Mouse (Mus musculus) forebrain, embryonic 16.5 days (tissue): Measurements from ENCODE around the gene Csnk1g2. TPM values are rescaled to one million over a fixed set of nuclear protein-coding genes. Genes with fewer than 3 reads are reported as not detected.
A peak's percentile ranks its signal among the peaks of the same experiment; 100 is the strongest.

Experiments used
- ATAC-seq: fragments of 200-750 bp; cut with Nextera tagmentation; 2 replicates; pipeline ENCODE4 v1.8.0; 2017; ENCODE audit warnings: mild to moderate bottlenecking, moderate library complexity
- H3K27ac ChIP-seq: fragments of 300-500 bp; sonication (generic); 2 replicates; pipeline ENCODE4 v1.5.1; 2014; ENCODE audit warnings: low read length, control low read depth
- H3K27me3 ChIP-seq: fragments of 300-500 bp; sonication (generic); replicated peaks from 2 replicates; pipeline ENCODE4 v1.6.1; 2014; ENCODE audit warnings: low read length; ENCODE audit not compliant: control insufficient read depth, insufficient read depth
- H3K36me3 ChIP-seq: fragments of 300-500 bp; sonication (generic); 2 replicates; pipeline ENCODE4 v1.6.1; 2014; ENCODE audit not compliant: control insufficient read depth, insufficient read depth
- H3K4me1 ChIP-seq: fragments of 300-500 bp; sonication (generic); replicated peaks from 2 replicates; pipeline ENCODE4 v1.6.1; 2014; ENCODE audit warnings: low read length; ENCODE audit not compliant: control insufficient read depth, insufficient read depth
- H3K4me2 ChIP-seq: fragments of 300-500 bp; sonication (generic); 2 replicates; pipeline ENCODE4 v1.6.1; 2014; ENCODE audit warnings: mild to moderate bottlenecking, low read length, control low read depth
- H3K4me3 ChIP-seq: fragments of 300-500 bp; sonication (generic); replicated peaks from 2 replicates; pipeline ENCODE4 v1.5.1; 2014; ENCODE audit warnings: mild to moderate bottlenecking, low read length, control low read depth
- H3K9ac ChIP-seq: fragments of 300-500 bp; sonication (generic); replicated peaks from 2 replicates; pipeline ENCODE4 v1.6.1; 2014; ENCODE audit warnings: low read depth, low read length, control low read depth
- H3K9me3 ChIP-seq: fragments of 300-500 bp; sonication (generic); 2 replicates; pipeline ENCODE4 v1.6.1; 2016; ENCODE audit warnings: low read length; ENCODE audit not compliant: control insufficient read depth
- WGBS: fragments of 180-500 bp; shearing (Covaris S2); extraction: QIAGEN DNeasy Blood & Tissue Kit; methylation state at CpG from one replicate; pipeline ENCODE4 v1.1.7; 2014; 5-methylcytosine and 5-hydroxymethylcytosine counted together
- polyA plus RNA-seq: library from polyadenylated mRNA; unstranded; fragments of >200 nt; fragmentation: Nextera tagmentation; extraction: Ambion mirVana; gene quantifications from 2 replicates; pipeline ENCODE4 v1.2.1, GENCODE M21; 2015

Gene Csnk1g2
- polyA plus RNA-seq, 1 experiment from 2014 or later = 96.9 TPM

DNA sequence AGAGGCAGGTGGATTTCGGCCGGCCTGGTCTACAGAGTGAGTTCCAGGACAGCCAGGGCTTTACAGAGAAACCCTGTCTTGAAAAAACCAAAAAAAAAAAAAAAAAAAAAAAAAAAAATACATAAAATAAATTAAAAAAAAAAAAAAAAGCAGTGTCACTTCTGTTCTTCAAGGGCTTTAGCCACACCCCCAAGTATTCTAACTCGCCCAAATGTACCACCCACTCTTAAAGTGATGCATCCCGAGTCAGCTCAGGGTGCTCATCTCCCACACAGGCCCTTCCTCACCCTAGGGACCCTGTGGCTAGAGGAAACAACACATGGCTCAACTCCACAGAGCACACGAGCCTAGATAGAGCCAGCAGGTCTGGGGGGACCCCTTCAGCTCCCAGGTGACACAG is 39.6 kb upstream of the Csnk1g2 start:
- Histone ChIP-seq H3K4me3 (no peak overlapping the region), H3K4me2 (no peak overlapping the region), H3K9ac (no peak overlapping the region), H3K27me3 (no peaks in the 10 kb centered on the region), H3K4me1 (peaks cover 15% of the 10 kb centered on the region), H3K27ac (no peak overlapping the region), H3K36me3 (no peaks in the 10 kb centered on the region), H3K9me3 (no peaks in the 10 kb centered on the region)
- 88% methylated on average over 5 of the region's 5 CpGs for WGBS
- ATAC-seq = no peak

- Histone ChIP-seq H3K36me3 (no peaks in the 10 kb centered on the region), H3K9me3 (no peaks in the 10 kb centered on the region), H3K4me1 (peaks cover 16% of the 10 kb centered on the region), H3K27ac (no peak overlapping the region), H3K4me2 (no peak overlapping the region), H3K9ac (no peak overlapping the region), H3K27me3 (no peaks in the 10 kb centered on the region), H3K4me3 (no peak overlapping the region)
- 63% methylated on average over 12 of the region's 12 CpGs for WGBS
- ATAC-seq = no peak
Measured at GRCm38 (mm10) chr10:80584045-80584488, 38.6 kb upstream of the Csnk1g2 start.

- H3K27ac ChIP-seq = no peak overlapping the region
- no peaks in the 10 kb centered on the region for H3K27me3 ChIP-seq
- no peaks in the 10 kb centered on the region for H3K36me3 ChIP-seq
- no peaks in the 10 kb centered on the region for H3K9me3 ChIP-seq
- H3K4me1 ChIP-seq = peaks cover 23% of the 10 kb centered on the region
- H3K4me3 ChIP-seq = no peak overlapping the region
- no peak overlapping the region for H3K9ac ChIP-seq
- 73% methylated on average over 12 of the region's 12 CpGs for WGBS
- peak; percentile 10; the same call in 1 of the 2 replicates for ATAC-seq
- H3K4me2 ChIP-seq = no peak overlapping the region
Measured at GRCm38 (mm10) chr10:80584642-80585552, 37.7 kb upstream of the Csnk1g2 start.

- H3K36me3 ChIP-seq = no peaks in the 10 kb centered on the region
- H3K9ac ChIP-seq = no peak overlapping the region
- H3K27ac ChIP-seq = no peak overlapping the region
- 96% methylated on average over 8 of the region's 8 CpGs for WGBS
- H3K4me1 ChIP-seq = peaks cover 23% of the 10 kb centered on the region
- no peak overlapping the region for H3K4me2 ChIP-seq
- ATAC-seq = no peak
- H3K27me3 ChIP-seq = no peaks in the 10 kb centered on the region
- H3K9me3 ChIP-seq = no peaks in the 10 kb centered on the region
- H3K4me3 ChIP-seq = no peak overlapping the region
Measured at GRCm38 (mm10) chr10:80585581-80585980, 37.1 kb upstream of the Csnk1g2 start.

DNA sequence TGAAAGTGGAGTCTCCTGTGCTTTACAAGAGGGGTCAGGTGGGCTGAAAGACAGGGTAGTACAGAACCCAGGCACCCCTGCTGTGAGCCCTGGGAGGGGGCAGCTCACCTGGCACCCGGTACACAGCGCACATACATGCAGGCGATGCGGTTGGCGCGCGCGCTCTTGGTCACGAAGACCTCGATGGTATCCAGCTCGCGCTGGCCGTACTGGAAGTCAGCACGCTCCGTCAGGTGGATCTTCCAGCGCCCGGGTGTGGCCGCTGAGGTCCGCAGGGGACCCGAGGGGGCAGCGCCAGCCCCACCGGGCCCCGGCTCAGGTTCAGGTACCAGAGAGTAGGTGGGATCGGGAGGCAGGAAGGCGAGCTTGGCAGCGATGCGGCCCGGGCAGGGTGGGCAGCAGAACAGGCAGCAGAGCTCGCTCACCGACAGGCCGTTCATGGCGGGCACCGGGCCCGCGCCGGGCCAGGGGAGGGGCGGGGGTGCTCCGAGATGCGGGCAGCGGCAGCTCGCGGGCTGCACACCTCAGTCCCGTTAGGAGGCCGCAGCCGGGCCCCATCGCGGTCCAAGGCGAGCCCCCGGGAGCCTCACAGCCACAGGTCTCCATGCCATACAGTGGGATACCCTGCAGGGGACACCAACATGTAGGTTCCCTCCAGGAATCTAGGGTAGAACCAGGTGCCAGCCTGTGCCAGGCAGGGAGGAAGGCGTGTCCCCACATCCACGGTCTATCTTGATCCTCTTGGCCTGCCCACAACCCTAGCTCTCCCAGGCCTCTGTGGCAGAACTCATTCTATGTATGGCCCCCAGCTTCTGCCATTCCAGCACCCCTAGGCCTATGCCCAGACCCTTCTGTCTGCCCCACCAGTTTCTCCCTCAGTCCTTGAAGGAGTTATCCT is 36.0 kb upstream of the Csnk1g2 start:
- H3K4me1 ChIP-seq = peaks cover 23% of the 10 kb centered on the region
- no peaks in the 10 kb centered on the region for H3K36me3 ChIP-seq
- H3K9ac ChIP-seq = no peak overlapping the region
- ATAC-seq = no peak
- H3K27me3 ChIP-seq = no peaks in the 10 kb centered on the region
- no peak overlapping the region for H3K4me3 ChIP-seq
- no peaks in the 10 kb centered on the region for H3K9me3 ChIP-seq
- 94% methylated on average over 49 of the region's 51 CpGs for WGBS
- H3K27ac ChIP-seq = no peak overlapping the region
- no peak overlapping the region for H3K4me2 ChIP-seq

- H3K27me3 ChIP-seq = no peaks in the 10 kb centered on the region; the same call in 1 of the 2 replicates
- H3K9ac ChIP-seq = no peak overlapping the region
- no peak for ATAC-seq
- no peak overlapping the region for H3K27ac ChIP-seq
- H3K4me3 ChIP-seq = no peak overlapping the region
- H3K4me2 ChIP-seq = no peak overlapping the region
- no peaks in the 10 kb centered on the region for H3K9me3 ChIP-seq
- 40% methylated on average over 4 of the region's 4 CpGs for WGBS
- H3K4me1 ChIP-seq = peaks cover 23% of the 10 kb centered on the region
- H3K36me3 ChIP-seq = no peaks in the 10 kb centered on the region
Measured at GRCm38 (mm10) chr10:80587305-80587657, 35.4 kb upstream of the Csnk1g2 start.

- WGBS = 20% methylated on average over 12 of the region's 12 CpGs
- Histone ChIP-seq H3K27me3 (no peaks in the 10 kb centered on the region; the same call in 1 of the 2 replicates), H3K36me3 (no peaks in the 10 kb centered on the region), H3K4me1 (peaks cover 23% of the 10 kb centered on the region), H3K27ac (no peak overlapping the region), H3K9ac (peak overlapping the region; percentile 90), H3K9me3 (no peaks in the 10 kb centered on the region), H3K4me2 (peak overlapping the region; percentile 99), H3K4me3 (peak overlapping the region; percentile 91)
- ATAC-seq = no peak
Measured at GRCm38 (mm10) chr10:80589127-80589878, 33.3 kb upstream of the Csnk1g2 start.

DNA sequence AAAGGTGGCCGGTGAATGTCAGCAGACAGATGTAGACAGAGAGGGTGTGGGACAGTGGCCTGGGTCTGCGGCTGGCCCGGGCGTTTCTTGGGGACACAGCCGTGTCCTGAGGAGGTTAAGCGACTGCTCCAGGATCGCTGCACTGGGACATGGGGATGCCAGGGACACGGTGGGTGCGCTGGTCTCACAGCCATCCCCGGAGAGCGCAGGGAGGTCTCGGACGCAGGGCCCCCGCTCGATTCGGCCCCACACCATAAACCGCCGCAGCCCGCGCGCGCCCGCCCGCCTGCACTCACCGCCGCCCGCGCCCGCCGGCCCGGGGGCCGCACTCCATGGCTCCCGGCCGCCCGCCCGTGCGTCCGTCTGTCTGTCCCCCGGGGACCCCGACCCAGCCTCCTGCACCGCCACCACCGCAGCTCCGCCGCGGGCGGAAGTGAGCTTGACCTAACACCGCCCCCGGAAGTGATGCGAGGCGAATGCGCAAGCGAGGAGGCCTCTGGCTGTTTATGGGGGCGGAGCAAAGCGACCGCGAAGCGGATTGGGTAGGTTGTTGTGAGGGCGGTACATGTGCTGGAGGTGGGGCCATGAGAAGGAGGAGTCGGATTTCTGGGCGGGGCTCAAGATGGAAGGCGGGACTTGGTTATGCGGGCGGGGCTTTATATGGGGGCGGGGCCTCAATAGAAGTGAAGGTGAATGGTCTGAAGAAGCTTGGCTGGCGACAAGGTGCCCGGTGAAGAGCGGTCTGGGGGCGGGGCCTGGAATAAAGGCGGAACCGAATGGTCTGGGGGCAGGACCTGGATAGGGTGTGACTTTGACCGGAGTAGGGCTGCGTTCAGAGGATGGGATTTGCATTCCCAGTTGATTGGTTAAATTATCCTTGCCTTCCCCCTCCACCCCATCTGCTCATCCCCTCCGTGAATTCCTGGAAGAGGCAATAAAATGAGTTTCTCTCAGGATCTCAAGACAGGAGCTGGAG is 32.5 kb upstream of the Csnk1g2 start, which contains the start of gene Abhd17a:
Gene Abhd17a (minus strand): TSS at position 463 of the 976 bp plus-strand sequence.
- Histone ChIP-seq H3K4me1 (peaks cover 23% of the 10 kb centered on the region), H3K9me3 (no peaks in the 10 kb centered on the region), H3K27me3 (no peaks in the 10 kb centered on the region; the same call in 1 of the 2 replicates), H3K4me2 (peak within 1 kb of the TSS; percentile 99), H3K36me3 (no peaks in the 10 kb centered on the region), H3K27ac (peak within 1 kb of the TSS; percentile 42; the same call in 1 of the 2 replicates), H3K4me3 (peak within 1 kb of the TSS; percentile 91), H3K9ac (peak within 1 kb of the TSS; percentile 90)
- ATAC-seq = peak; percentile 99
- WGBS = 1% methylated on average over 62 of the region's 73 CpGs
